Mouse (Mus musculus): ENCODE data around the gene Ranbp17. TPM values are rescaled to one million over a fixed set of nuclear protein-coding genes. Genes with fewer than 3 reads are reported as not detected.
A peak's percentile ranks its signal among the peaks of the same experiment; 100 is the strongest.

The Ranbp17 gene
- total RNA-seq (2012; rRNA removed) (not detected in 2 replicates), total RNA-seq (2014; rRNA removed) (not detected in 2 replicates), polyA plus RNA-seq (2012; ENCODE audit: insufficient read length, low read depth) (0.09 TPM in 1 of 2 replicates, not detected in the other)

GRCm38 (mm10) chr11:33513376-33513991 is at the start of gene Ranbp17:
Gene Ranbp17 (minus strand): TSS chr11:33513746.
- no peak within 1 kb of the TSS for H3K9ac ChIP-seq (ENCODE audit: insufficient read depth, low read depth)
- H3K36me3 ChIP-seq (replicated peaks in 1 of 2; ENCODE audit: control insufficient read depth in 1 of 2, insufficient read depth in 1 of 2, low read length in 1 of 2), result no peaks in the 10 kb centered on the region
- TF ChIP-seq ZNF384 (IDR thresholded peaks at IDR 0.05; ENCODE audit: low read depth, low read length), result no peak
- no peak for TF ChIP-seq E2F4 (IDR thresholded peaks at IDR 0.05; ENCODE audit: insufficient replicate concordance, low read depth, low read length)
- TF ChIP-seq HCFC1 (IDR thresholded peaks at IDR 0.05; ENCODE audit: low read depth, low read length), result no peak
- no peak for TF ChIP-seq TCF12 (IDR thresholded peaks at IDR 0.05; ENCODE audit: low read depth, low read length)
- no peak for TF ChIP-seq RCOR1 (conservative IDR thresholded peaks at IDR 0.05; ENCODE audit: low read depth, low read length)
- TF ChIP-seq ZKSCAN1 (IDR thresholded peaks at IDR 0.05; ENCODE audit: borderline replicate concordance, low read depth, low read length), result no peak
- TF ChIP-seq NELFE (IDR thresholded peaks at IDR 0.05; ENCODE audit: low read depth, low read length), result no peak
- TF ChIP-seq CHD1 (IDR thresholded peaks at IDR 0.05; ENCODE audit: low read depth, low read length), result no peak
- TF ChIP-seq USF1 (IDR thresholded peaks at IDR 0.05; ENCODE audit: low read depth, low read length), result no peak
- no peak for TF ChIP-seq SIN3A (IDR thresholded peaks at IDR 0.05; ENCODE audit: low read length)
- no peak for TF ChIP-seq ZC3H11A (IDR thresholded peaks at IDR 0.05; ENCODE audit: low read depth, low read length)
- TF ChIP-seq MXI1 (IDR thresholded peaks at IDR 0.05; ENCODE audit: low read depth, low read length), result no peak
- TF ChIP-seq POLR2A (IDR thresholded peaks at IDR 0.05; ENCODE audit: low read depth, low read length), result no peak
- in situ Hi-C loops (cut with MboI; ENCODE audit: low pct_ligation_motif_present, low pct_unique_long_range_greater_than_20kb, low sequenced_read_pairs), result no loop called here
- no peak within 1 kb of the TSS for H3K4me3 ChIP-seq (replicated peaks in 1 of 3; ENCODE audit: low read depth in 2 of 3, low read length in 2 of 3, poor library complexity in 1 of 3)
- DNase-seq (ENCODE audit: extremely low read depth), result no peak
- no peaks in the 10 kb centered on the region for H3K79me2 ChIP-seq (replicated peaks; ENCODE audit: control insufficient read depth, extremely low read depth, insufficient read depth, poor library complexity, severe bottlenecking)
- no peak within 1 kb of the TSS for H3K27ac ChIP-seq (ENCODE audit: insufficient read depth, low read depth)
- no peaks in the 10 kb centered on the region; a peak in 1 of 4 replicates for H3K4me1 ChIP-seq (ENCODE audit: control insufficient read depth in 1 of 2, insufficient read depth in 2 of 2)
- no peaks in the 10 kb centered on the region for H3K27me3 ChIP-seq (replicated peaks)
- dilution Hi-C loops (cut with MboI; ENCODE audit: extremely low pct_ligation_motif_present, extremely low pct_unique_long_range_greater_than_20kb, low sequenced_read_pairs), result no loop called here
- no peak within 1 kb of the TSS for H3K4me2 ChIP-seq (ENCODE audit: insufficient read depth, low read depth, poor library complexity, severe bottlenecking)
- H3K9me3 ChIP-seq (replicated peaks; ENCODE audit: low read length), result peaks cover 18% of the 10 kb centered on the region

- no peaks in the 10 kb centered on the region for H3K36me3 ChIP-seq (replicated peaks in 1 of 2; ENCODE audit: control insufficient read depth in 1 of 2, insufficient read depth in 1 of 2, low read length in 1 of 2)
- H3K9ac ChIP-seq (ENCODE audit: insufficient read depth, low read depth), result no peak overlapping the region
- 0 out of 2 replicates have a peak, but pooled peaks have one; percentile 12 for TF ChIP-seq ZC3H11A (IDR thresholded peaks at IDR 0.05; ENCODE audit: low read depth, low read length)
- TF ChIP-seq CTCF (conservative IDR thresholded peaks at IDR 0.05 in 1 of 2, IDR thresholded peaks at IDR 0.05 in 1 of 2; ENCODE audit: low read depth in 2 of 2, low read length in 2 of 2), result peak; percentile 56 to 83
- no peak for TF ChIP-seq UBTF (IDR thresholded peaks at IDR 0.05; ENCODE audit: low read depth, low read length)
- TF ChIP-seq RAD21 (IDR thresholded peaks at IDR 0.05; ENCODE audit: low read depth, low read length), result peak; percentile 92
- TF ChIP-seq TBP (conservative IDR thresholded peaks at IDR 0.05; ENCODE audit: low read depth, low read length), result no peak
- TF ChIP-seq ETS1 (conservative IDR thresholded peaks at IDR 0.05; ENCODE audit: low read depth, low read length), result no peak
- TF ChIP-seq SMC3 (IDR thresholded peaks at IDR 0.05; ENCODE audit: low read depth, low read length), result peak; percentile 81
- no peak for TF ChIP-seq BHLHE40 (IDR thresholded peaks at IDR 0.05; ENCODE audit: low read depth, low read length)
- peaks cover 21 to 54% of the 10 kb centered on the region in 2 experiments for H3K4me1 ChIP-seq (ENCODE audit: control insufficient read depth in 1 of 2, insufficient read depth in 2 of 2)
- H3K9me3 ChIP-seq (replicated peaks; ENCODE audit: low read length), result no peaks in the 10 kb centered on the region
- no peaks in the 10 kb centered on the region for H3K27me3 ChIP-seq (replicated peaks)
- dilution Hi-C loops (cut with MboI; ENCODE audit: extremely low pct_ligation_motif_present, extremely low pct_unique_long_range_greater_than_20kb, low sequenced_read_pairs) (no loop called here), in situ Hi-C loops (cut with MboI; ENCODE audit: low pct_ligation_motif_present, low pct_unique_long_range_greater_than_20kb, low sequenced_read_pairs) (loop anchor here (5.0 kb wide), 1 partner anchor 377 kb away; no protein-coding TSS in a partner anchor)
- H3K27ac ChIP-seq (ENCODE audit: insufficient read depth, low read depth), result no peak overlapping the region
- peak; percentile 65 for DNase-seq (ENCODE audit: extremely low read depth)
- no peak overlapping the region for H3K4me3 ChIP-seq (replicated peaks in 1 of 3; ENCODE audit: low read depth in 2 of 3, low read length in 2 of 3, poor library complexity in 1 of 3)
- no peak overlapping the region for H3K4me2 ChIP-seq (ENCODE audit: insufficient read depth, low read depth, poor library complexity, severe bottlenecking)
- H3K79me2 ChIP-seq (replicated peaks; ENCODE audit: control insufficient read depth, extremely low read depth, insufficient read depth, poor library complexity, severe bottlenecking), result no peaks in the 10 kb centered on the region
Measured at GRCm38 (mm10) chr11:33554123-33554522, 40.6 kb upstream of the Ranbp17 start.
